Mouse (Mus musculus) mesoderm, embryonic 11.5 days (tissue): ENCODE measurements around the gene Adpgk.
"Not testable (repeated sequence)": the region's sequence is repeated elsewhere in the genome, so short reads cannot be mapped to it uniquely, and the experiment has no call there.

Source experiments
- DNase-seq: peaks from one replicate; pipeline ENCODE4 v3.0.0-alpha.2; 2012; ENCODE audit warnings: low read depth, low spot score

Gene Adpgk

GRCm38 (mm10) chr9:59289529-59290115 is 1.7 kb upstream of the Adpgk start:
- no peak for DNase-seq

- DNase-seq = no peak
These were observed 532 bp downstream of the Adpgk start for GRCm38 (mm10) chr9:59291688-59292492.

- no peak for DNase-seq
These were observed 1.1 kb downstream of the Adpgk start for GRCm38 (mm10) chr9:59292493-59292875.

GRCm38 (mm10) chr9:59296419-59296818 is 5.1 kb downstream of the Adpgk start:
- DNase-seq = no peak

GRCm38 (mm10) chr9:59307890-59308289 is 16.5 kb downstream of the Adpgk start:
- DNase-seq = no peak

GRCm38 (mm10) chr9:59310582-59311283 is 19.4 kb downstream of the Adpgk start:
- DNase-seq = no peak

GRCm38 (mm10) chr9:59311284-59311670 is 19.9 kb downstream of the Adpgk start:
- no peak for DNase-seq

GRCm38 (mm10) chr9:59316206-59316605 is 24.8 kb downstream of the Adpgk start:
- DNase-seq = no peak

GRCm38 (mm10) chr9:59324351-59324750 is 33.0 kb downstream of the Adpgk start:
- DNase-seq = no peak

- no peak for DNase-seq
These were observed 38.7 kb downstream of the Adpgk start for GRCm38 (mm10) chr9:59330055-59330454.

- DNase-seq = no peak
These were observed 45.2 kb downstream of the Adpgk start for GRCm38 (mm10) chr9:59336539-59336938.

GRCm38 (mm10) chr9:59337889-59338288 is 46.5 kb downstream of the Adpgk start:
- no peak for DNase-seq

- no peak for DNase-seq
These were observed 47.1 kb downstream of the Adpgk start for GRCm38 (mm10) chr9:59338411-59338810.

- DNase-seq = no peak
These were observed 47.7 kb downstream of the Adpgk start for GRCm38 (mm10) chr9:59339107-59339506.

- peak; percentile 4 for DNase-seq
These were observed 48.6 kb downstream of the Adpgk start for GRCm38 (mm10) chr9:59340002-59340401.

- no peak for DNase-seq
These were observed 54.8 kb downstream of the Adpgk start for GRCm38 (mm10) chr9:59346176-59346575.

GRCm38 (mm10) chr9:59352586-59353252 is 61.4 kb downstream of the Adpgk start:
- peak; percentile 3 for DNase-seq

- peak; percentile 94 for DNase-seq
These were observed 61.9 kb downstream of the Adpgk start, which contains the start of gene Bbs4 for GRCm38 (mm10) chr9:59353253-59353639. Bbs4 (minus strand) TSS chr9:59353508.

- not testable (repeated sequence) for DNase-seq
These were observed 66.7 kb downstream of the Adpgk start for GRCm38 (mm10) chr9:59358041-59358440.

GRCm38 (mm10) chr9:59360487-59360886 is 69.1 kb downstream of the Adpgk start:
- not testable (repeated sequence) for DNase-seq

- DNase-seq = no peak
These were observed 77.9 kb downstream of the Adpgk start for GRCm38 (mm10) chr9:59369220-59369619.

GRCm38 (mm10) chr9:59369646-59370045 is 78.3 kb downstream of the Adpgk start:
- no peak for DNase-seq
